Mouse (Mus musculus) cortical plate, adult 2 months (tissue): ENCODE measurements around the gene Scn8a.

Experiments
- CTCF ChIP-seq: fragments of 200-500 bp; IDR thresholded peaks from 2 replicates; pipeline ENCODE4 v1.5.1; 2011; ENCODE audit warnings: mild to moderate bottlenecking, control low read depth, low read length; ENCODE audit not compliant: insufficient read depth; ENCODE audit errors: extremely low read depth
- POLR2A ChIP-seq: fragments of 200-500 bp; IDR thresholded peaks from 2 replicates; pipeline ENCODE4 v1.6.1; 2011; ENCODE audit warnings: mild to moderate bottlenecking, low read length, control low read depth; ENCODE audit not compliant: insufficient read depth; ENCODE audit errors: extremely low read depth

DNA sequence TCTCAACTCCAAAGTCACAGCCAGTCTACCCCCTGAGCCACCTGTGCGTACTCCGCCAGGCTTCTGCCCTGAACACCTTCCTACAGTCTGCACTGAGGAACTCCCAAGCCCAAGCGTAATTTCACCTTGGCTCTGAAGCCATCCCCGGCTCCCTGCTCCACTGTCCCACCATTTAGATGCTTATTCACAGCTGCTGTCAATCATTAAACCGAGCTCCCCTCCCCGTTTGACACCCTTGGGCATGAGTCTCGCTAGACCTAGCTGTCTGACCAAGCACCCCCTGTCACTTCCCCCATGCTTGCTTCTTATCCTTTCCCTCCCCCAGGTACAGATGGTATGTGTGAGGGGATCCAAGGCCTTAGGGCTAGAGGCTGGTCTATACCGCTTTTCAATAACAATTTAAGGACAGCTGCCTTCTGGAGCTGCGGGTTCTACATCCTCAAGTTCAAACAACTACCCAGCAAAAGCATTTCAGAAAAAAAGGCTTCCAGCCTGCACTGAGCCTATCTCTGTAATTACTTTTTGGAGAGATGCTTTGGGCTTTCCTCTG, 200.1 kb downstream of the Scn8a start:
- TF ChIP-seq CTCF (no peak), POLR2A (no peak)
